Mouse (Mus musculus): ENCODE measurements around the gene Olfr1513.
"Not testable (repeated sequence)": the region's sequence is repeated elsewhere in the genome, so short reads cannot be mapped to it uniquely, and the experiment has no call there.

Olfr1513 gene

GRCm38 (mm10) chr14:52356308-52356707, at the start of gene Olfr1513:
Gene Olfr1513, minus strand, starts transcription at chr14:52356408.
- DNase-seq, result no peak

GRCm38 (mm10) chr14:52397279-52397678, 41.1 kb upstream of the Olfr1513 start, which contains the start of gene Olfr1511:
Gene Olfr1511, minus strand, starts transcription at chr14:52397379.
- DNase-seq, result no peak

- not testable (repeated sequence) for DNase-seq
These were observed 34.1 kb upstream of the Olfr1513 start for GRCm38 (mm10) chr14:52390084-52390848.

- DNase-seq, result no peak
These were observed 22.9 kb upstream of the Olfr1513 start, which contains the start of gene Olfr1512 for GRCm38 (mm10) chr14:52379068-52379467. Gene Olfr1512, minus strand, starts transcription at chr14:52379168.

- DNase-seq, result no peak
These were observed 12.5 kb upstream of the Olfr1513 start for GRCm38 (mm10) chr14:52368741-52369140.

- DNase-seq, result no peak
These were observed 16.7 kb downstream of the Olfr1513 start for GRCm38 (mm10) chr14:52339512-52339852.

GRCm38 (mm10) chr14:52338751-52339511, 17.3 kb downstream of the Olfr1513 start:
- DNase-seq, result peak; percentile 67

GRCm38 (mm10) chr14:52332171-52332570, 24.0 kb downstream of the Olfr1513 start:
- DNase-seq, result no peak

GRCm38 (mm10) chr14:52331069-52331750, 25.0 kb downstream of the Olfr1513 start:
- no peak for DNase-seq

GRCm38 (mm10) chr14:52327910-52328812, 28.0 kb downstream of the Olfr1513 start, which contains the start of gene Sall2:
Gene Sall2, minus strand, starts transcription at chr14:52328762.
- no peak for DNase-seq

GRCm38 (mm10) chr14:52327375-52327901, 28.8 kb downstream of the Olfr1513 start:
- DNase-seq, result no peak

GRCm38 (mm10) chr14:52325890-52326289, 30.3 kb downstream of the Olfr1513 start:
- DNase-seq, result no peak

- no peak for DNase-seq
These were observed 36.8 kb downstream of the Olfr1513 start for GRCm38 (mm10) chr14:52319361-52319760.

- no peak for DNase-seq
These were observed 39.6 kb downstream of the Olfr1513 start for GRCm38 (mm10) chr14:52316441-52317225.

GRCm38 (mm10) chr14:52315792-52316440, 40.3 kb downstream of the Olfr1513 start:
- peak; percentile 68 for DNase-seq

- no peak for DNase-seq
These were observed 40.9 kb downstream of the Olfr1513 start for GRCm38 (mm10) chr14:52315283-52315780.

GRCm38 (mm10) chr14:52314808-52315150, 41.4 kb downstream of the Olfr1513 start:
- no peak for DNase-seq

GRCm38 (mm10) chr14:52313931-52314807, 42.0 kb downstream of the Olfr1513 start:
- DNase-seq, result no peak

- no peak for DNase-seq
These were observed 45.3 kb downstream of the Olfr1513 start for GRCm38 (mm10) chr14:52310906-52311305.
